Mouse (Mus musculus): ENCODE results near the gene Gm5861. TPM values are rescaled to one million over a fixed set of nuclear protein-coding genes. Genes with fewer than 3 reads are reported as not detected.
"Not testable (repeated sequence)": the region's sequence is repeated elsewhere in the genome, so short reads cannot be mapped to it uniquely, and the experiment has no call there.

Gene Gm5861
- total RNA-seq (2021), result not detected
- long read RNA-seq, experiment 1, result 0 reads
- long read RNA-seq, experiment 2, result 0 reads

DNA sequence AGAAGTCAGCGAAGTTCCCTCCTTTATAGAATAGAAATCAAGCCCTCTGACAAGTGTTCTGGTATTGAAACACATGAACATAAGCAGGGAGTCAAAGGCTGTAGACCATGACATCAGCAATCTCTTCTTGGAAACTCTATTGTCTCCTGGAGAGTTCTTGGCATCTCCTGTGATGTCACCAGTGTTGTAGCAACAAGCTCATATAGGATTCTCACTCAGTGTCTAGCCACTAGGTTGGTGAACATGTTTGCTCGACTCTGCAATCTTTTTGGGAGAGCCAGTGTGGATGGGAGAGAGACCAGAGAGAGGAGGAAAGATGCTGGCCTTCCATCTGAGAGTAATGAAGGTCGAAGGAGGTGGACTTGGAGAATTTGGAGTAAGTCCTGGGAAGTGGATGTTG lies at the start of gene Gm5861:
Gm5861 (plus strand) TSS at position 301 of the 400 bp plus-strand sequence.
- not testable (repeated sequence) for DNase-seq

- peak; percentile 4 for DNase-seq
Observed at GRCm38 (mm10) chr5:11138031-11138430, 44.8 kb upstream of the Gm5861 start.

Other genes starting within 250 kb of the Gm5861 start
- not detected for gene Gm8871, start 235.3 kb upstream of the Gm5861 start, total RNA-seq (2021)
- not detected for gene Gm8857, start 235.3 kb upstream of the Gm5861 start, total RNA-seq (2021)
- not detected for gene Gm8879, start 55.4 kb upstream of the Gm5861 start, total RNA-seq (2021)
- not detected for gene Gm8890, start 73.0 kb downstream of the Gm5861 start, total RNA-seq (2021)
- gene Speer1, start 158.4 kb downstream of the Gm5861 start, total RNA-seq (2021), result not detected
- gene Gm8897, start 233.3 kb downstream of the Gm5861 start, total RNA-seq (2021), result not detected

Data from gastrocnemius, postnatal 25 days (tissue).